Mouse (Mus musculus): ENCODE data around the gene 4930579G24Rik. TPM values are rescaled to one million over a fixed set of nuclear protein-coding genes. Genes with fewer than 3 reads are reported as not detected.

The 4930579G24Rik gene
- total RNA-seq (2021), result 3.9 TPM in 2 replicates
- long read RNA-seq, transcript 4930579G24Rik-201 (2 exons, 1,970 nt), result major isoform, 10 of 10 reads
- long read RNA-seq, partial matches to known transcripts, result 0 of 10 reads
- long read RNA-seq, other reads (novel, unspliced or antisense), result 0 of 10 reads

- peak; percentile 89 for DNase-seq
These were observed at the start of gene 4930579G24Rik for GRCm38 (mm10) chr3:79628561-79629415. TSS of gene 4930579G24Rik (plus strand) at chr3:79629079.

GRCm38 (mm10) chr3:79579891-79580575, 48.8 kb upstream of the 4930579G24Rik start:
- no peak for DNase-seq

- DNase-seq, result peak; percentile 88
These were observed 42.1 kb upstream of the 4930579G24Rik start for GRCm38 (mm10) chr3:79586804-79587203.

- no peak for DNase-seq
These were observed 39.2 kb upstream of the 4930579G24Rik start for GRCm38 (mm10) chr3:79589671-79590070.

- peak; percentile 78 for DNase-seq
These were observed 37.8 kb upstream of the 4930579G24Rik start, which contains the start of gene Ppid for GRCm38 (mm10) chr3:79590863-79591792. TSS of gene Ppid (plus strand) at chr3:79591342.

- no peak for DNase-seq
These were observed 36.9 kb upstream of the 4930579G24Rik start for GRCm38 (mm10) chr3:79591793-79592471.

- no peak for DNase-seq
These were observed 33.4 kb upstream of the 4930579G24Rik start for GRCm38 (mm10) chr3:79595468-79595867.

- DNase-seq, result no peak
These were observed 19.0 kb upstream of the 4930579G24Rik start for GRCm38 (mm10) chr3:79609886-79610285.

GRCm38 (mm10) chr3:79627484-79628181, 1.2 kb upstream of the 4930579G24Rik start:
- DNase-seq, result no peak

- DNase-seq, result no peak
These were observed 708 bp upstream of the 4930579G24Rik start for GRCm38 (mm10) chr3:79628182-79628560.

- peak; percentile 70 for DNase-seq
These were observed 494 bp downstream of the 4930579G24Rik start, which contains the start of gene Etfdh for GRCm38 (mm10) chr3:79629416-79629730. TSS of gene Etfdh (minus strand) at chr3:79629500.

GRCm38 (mm10) chr3:79652129-79652528, 23.2 kb downstream of the 4930579G24Rik start:
- no peak for DNase-seq

GRCm38 (mm10) chr3:79656682-79657081, 27.8 kb downstream of the 4930579G24Rik start:
- no peak for DNase-seq

- DNase-seq, result peak; percentile 4
These were observed 36.0 kb downstream of the 4930579G24Rik start for GRCm38 (mm10) chr3:79664787-79665408.

- no peak for DNase-seq
These were observed 41.7 kb downstream of the 4930579G24Rik start for GRCm38 (mm10) chr3:79670556-79670955.

- DNase-seq, result no peak
These were observed 43.3 kb downstream of the 4930579G24Rik start for GRCm38 (mm10) chr3:79672188-79672587.

GRCm38 (mm10) chr3:79673082-79673481, 44.2 kb downstream of the 4930579G24Rik start:
- peak; percentile 48 for DNase-seq

GRCm38 (mm10) chr3:79674641-79675040, 45.8 kb downstream of the 4930579G24Rik start:
- DNase-seq, result no peak

GRCm38 (mm10) chr3:79676411-79676810, 47.5 kb downstream of the 4930579G24Rik start:
- DNase-seq, result no peak
